Mouse (Mus musculus) heart, adult 2 months (tissue): Measurements from ENCODE around the gene Dnah8. TPM values are rescaled to one million over a fixed set of nuclear protein-coding genes. Genes with fewer than 3 reads are reported as not detected.

Experiments
- DNase-seq, 2 experiments: peaks; one replicate each; pipeline ENCODE4 v3.0.0; 2021
- H3K27ac ChIP-seq: fragments of 200-600 bp; 2 replicates; pipeline ENCODE4 v1.8.1; 2022
- H3K27me3 ChIP-seq: fragments of 200-500 bp; 2 replicates; pipeline ENCODE4 v1.6.1; 2012; ENCODE audit warnings: mild to moderate bottlenecking, low read length, inconsistent platforms, mixed read lengths; ENCODE audit not compliant: control insufficient read depth, insufficient read depth
- H3K36me3 ChIP-seq: fragments of 200-500 bp; 2 replicates; pipeline ENCODE4 v1.6.1; 2012; ENCODE audit warnings: low read length, inconsistent platforms; ENCODE audit not compliant: control insufficient read depth, insufficient read depth
- H3K4me1 ChIP-seq: fragments of 200-500 bp; 2 replicates; pipeline ENCODE4 v1.6.1; 2011; ENCODE audit warnings: low read length; ENCODE audit not compliant: control insufficient read depth, insufficient read depth
- H3K4me3 ChIP-seq: fragments of 200-600 bp; 2 replicates; pipeline ENCODE4 v1.8.1; 2022
- H3K79me2 ChIP-seq: fragments of 200-500 bp; replicated peaks from 2 replicates; pipeline ENCODE4 v1.6.1; 2012; ENCODE audit warnings: mild to moderate bottlenecking, inconsistent platforms, low read length, moderate library complexity, mixed read lengths; ENCODE audit not compliant: control insufficient read depth, insufficient read depth
- H3K9ac ChIP-seq: fragments of 200-500 bp; 2 replicates; pipeline ENCODE4 v1.6.1; 2012; ENCODE audit warnings: low read depth, mild to moderate bottlenecking, control low read depth, inconsistent platforms, low read length, mixed read lengths
- CTCF ChIP-seq: fragments of 200-600 bp; IDR thresholded peaks from 2 replicates; pipeline ENCODE4 v1.8.1; 2022; ENCODE audit warnings: antibody characterized with exemption, mild to moderate bottlenecking, moderate library complexity
- EP300 ChIP-seq: fragments of 200-500 bp; IDR thresholded peaks from 2 replicates; pipeline ENCODE4 v1.6.1; 2011; ENCODE audit warnings: low read depth, low read length, control low read depth; ENCODE audit not compliant: insufficient read depth
- POLR2A ChIP-seq: fragments of 200-500 bp; IDR thresholded peaks from 2 replicates; pipeline ENCODE4 v1.6.1; 2011; ENCODE audit warnings: mild to moderate bottlenecking, low read depth, low read length, control low read depth; ENCODE audit not compliant: insufficient read depth
- WGBS: fragments of 180-500 bp; shearing (Covaris S2); methylation state at CpG from one replicate; pipeline ENCODE4 v1.1.7; 2018; 5-methylcytosine and 5-hydroxymethylcytosine counted together
- intact Hi-C: fragments of 180-260 bp; cut with DNase I; formaldehyde crosslinking; loops from one replicate; pipeline ENCODE4 v1.15.1; 2025
- polyA plus RNA-seq: library from polyadenylated mRNA; depleted of rRNA; stranded (reverse); fragments of >200 nt; gene quantifications from 2 replicates; pipeline ENCODE4 v1.2.3, GENCODE M21; 2012
- total RNA-seq, 2 experiments: library from RNA; stranded (reverse); gene quantifications; 2 replicates each; pipeline ENCODE4 v1.2.3; 2021

Gene Dnah8
- total and polyA plus RNA-seq, 3 experiments = 0.45 to 1.2 (median 0.97) TPM

GRCm38 (mm10) chr17:30821115-30821514, 197.0 kb downstream of the Dnah8 start:
- peak in 1 of 2 experiments; percentile 36 for DNase-seq
- Histone ChIP-seq H3K4me3 (no peak overlapping the region), H3K9ac (no peak overlapping the region), H3K27me3 (no peaks in the 10 kb centered on the region), H3K36me3 (no peaks in the 10 kb centered on the region), H3K4me1 (no peaks in the 10 kb centered on the region; the same call in 1 of the 2 replicates), H3K79me2 (no peaks in the 10 kb centered on the region), H3K27ac (no peak overlapping the region)
- WGBS = 18% methylated on average over 6 of the region's 6 CpGs
- intact Hi-C loops = no loop called here
- TF ChIP-seq POLR2A (no peak), CTCF (no peak), EP300 (no peak)

- no peaks in the 10 kb centered on the region for H3K27me3 ChIP-seq
- no peak overlapping the region for H3K4me3 ChIP-seq
- H3K36me3 ChIP-seq = no peaks in the 10 kb centered on the region
- intact Hi-C loops = no loop called here
- WGBS = 87% methylated on average over 7 of the region's 7 CpGs
- H3K4me1 ChIP-seq = no peaks in the 10 kb centered on the region; the same call in 1 of the 2 replicates
- TF ChIP-seq CTCF = no peak
- no peak overlapping the region for H3K9ac ChIP-seq
- H3K79me2 ChIP-seq = no peaks in the 10 kb centered on the region
- H3K27ac ChIP-seq = no peak overlapping the region
- DNase-seq = no peak
Measured at GRCm38 (mm10) chr17:30824473-30824872, 200.3 kb downstream of the Dnah8 start.

- Histone ChIP-seq H3K27me3 (no peaks in the 10 kb centered on the region), H3K79me2 (no peaks in the 10 kb centered on the region), H3K4me3 (no peak overlapping the region), H3K27ac (no peak overlapping the region), H3K36me3 (no peaks in the 10 kb centered on the region), H3K9ac (no peak overlapping the region), H3K4me1 (no peaks in the 10 kb centered on the region; the same call in 1 of the 2 replicates)
- TF ChIP-seq CTCF = no peak
- no peak for TF ChIP-seq EP300
- TF ChIP-seq POLR2A = no peak
- DNase-seq = no peak
- WGBS = 74% methylated on average over 11 of the region's 11 CpGs
- intact Hi-C loops = no loop called here
Measured at GRCm38 (mm10) chr17:30825731-30826304, 201.7 kb downstream of the Dnah8 start.

GRCm38 (mm10) chr17:30831170-30831569, 207.0 kb downstream of the Dnah8 start:
- WGBS = 95% methylated on average over 2 of the region's 2 CpGs
- Histone ChIP-seq H3K79me2 (no peaks in the 10 kb centered on the region), H3K27ac (no peak overlapping the region), H3K36me3 (no peaks in the 10 kb centered on the region), H3K9ac (no peak overlapping the region), H3K4me3 (no peak overlapping the region), H3K4me1 (no peaks in the 10 kb centered on the region), H3K27me3 (no peaks in the 10 kb centered on the region)
- intact Hi-C loops = no loop called here
- no peak for TF ChIP-seq EP300
- no peak for TF ChIP-seq POLR2A
- peak; percentile 21; the same call in 1 of the 2 replicates for TF ChIP-seq CTCF
- no peak for DNase-seq

GRCm38 (mm10) chr17:30835419-30835818, 211.3 kb downstream of the Dnah8 start:
- DNase-seq = no peak
- no peaks in the 10 kb centered on the region for H3K79me2 ChIP-seq
- no peak overlapping the region for H3K4me3 ChIP-seq
- no peaks in the 10 kb centered on the region for H3K36me3 ChIP-seq
- 87% methylated on average over 4 of the region's 4 CpGs for WGBS
- H3K27ac ChIP-seq = no peak overlapping the region
- no peak for TF ChIP-seq POLR2A
- TF ChIP-seq CTCF = no peak
- no peak for TF ChIP-seq EP300
- H3K4me1 ChIP-seq = no peaks in the 10 kb centered on the region
- no peak overlapping the region for H3K9ac ChIP-seq
- no peaks in the 10 kb centered on the region for H3K27me3 ChIP-seq
- intact Hi-C loops = no loop called here

GRCm38 (mm10) chr17:30837031-30837430, 212.9 kb downstream of the Dnah8 start:
- Histone ChIP-seq H3K79me2 (no peaks in the 10 kb centered on the region), H3K27ac (no peak overlapping the region), H3K27me3 (no peaks in the 10 kb centered on the region), H3K4me3 (no peak overlapping the region), H3K36me3 (no peaks in the 10 kb centered on the region), H3K9ac (no peak overlapping the region), H3K4me1 (no peaks in the 10 kb centered on the region)
- no peak for DNase-seq
- 46% methylated on average over 1 of the region's 1 CpGs for WGBS
- no peak for TF ChIP-seq CTCF
- no peak for TF ChIP-seq EP300
- intact Hi-C loops = no loop called here
